Mouse (Mus musculus): ENCODE measurements at regions not wholly inside any gene's neighbourhood (a gene's known extent, or its start where the extent isn't known, plus 50 kb on each side); places are given as distances from the start of the nearest gene placed in this dataset.

DNA sequence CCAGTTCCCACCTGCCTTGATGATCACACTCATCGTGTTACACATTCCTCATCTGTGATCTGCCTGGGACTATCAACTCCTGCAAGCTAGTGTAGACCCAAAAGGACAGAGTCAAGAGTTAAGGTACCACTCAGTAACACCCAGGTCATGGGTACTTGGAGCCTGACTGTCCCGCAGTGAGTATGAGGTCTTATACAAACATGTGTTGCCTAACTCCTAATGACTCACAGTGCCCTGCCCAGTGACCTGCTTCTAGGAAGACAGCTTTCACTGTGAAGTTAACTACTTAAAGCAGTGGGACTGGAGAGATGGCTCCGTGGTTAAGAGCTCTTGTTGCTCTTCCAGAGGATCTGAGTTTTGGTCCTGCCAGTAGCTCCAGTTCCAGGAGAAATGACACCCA lies 137.9 kb upstream of the Atp6ap2 start:
- no peak for TF ChIP-seq CTCF (IDR thresholded peaks at IDR 0.05; ENCODE audit: low read depth)
- TF ChIP-seq EP300 (IDR thresholded peaks at IDR 0.05; ENCODE audit: low read depth): no peak
